Mouse (Mus musculus) brain, adult 2 months (tissue): ENCODE measurements around the gene Hand2.

ENCODE experiments used
- DNase-seq: peaks from one replicate; pipeline ENCODE4 v3.0.0; 2011; ENCODE audit warnings: low read depth, low spot score

The Hand2 gene

DNA sequence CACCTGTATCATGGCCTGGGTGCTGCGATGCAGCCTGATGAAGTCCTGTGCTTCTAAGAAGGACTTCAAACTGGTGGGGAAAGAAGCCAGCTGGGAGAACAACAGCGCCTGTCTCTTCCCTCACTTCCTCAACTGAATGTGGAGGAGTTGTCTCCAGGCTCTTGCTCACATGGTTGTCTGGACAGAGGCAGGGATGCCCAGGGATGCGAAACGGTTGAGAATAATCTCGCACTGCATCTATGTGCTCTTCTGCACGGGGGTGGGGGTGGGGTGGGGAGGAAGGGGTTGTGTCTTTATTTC, 20.7 kb downstream of the Hand2 start:
- no peak for DNase-seq

GRCm38 (mm10) chr8:57342386-57343090, 21.8 kb downstream of the Hand2 start:
- DNase-seq, result no peak

- no peak for DNase-seq
Measured at GRCm38 (mm10) chr8:57343731-57344315, 23.0 kb downstream of the Hand2 start.

DNA sequence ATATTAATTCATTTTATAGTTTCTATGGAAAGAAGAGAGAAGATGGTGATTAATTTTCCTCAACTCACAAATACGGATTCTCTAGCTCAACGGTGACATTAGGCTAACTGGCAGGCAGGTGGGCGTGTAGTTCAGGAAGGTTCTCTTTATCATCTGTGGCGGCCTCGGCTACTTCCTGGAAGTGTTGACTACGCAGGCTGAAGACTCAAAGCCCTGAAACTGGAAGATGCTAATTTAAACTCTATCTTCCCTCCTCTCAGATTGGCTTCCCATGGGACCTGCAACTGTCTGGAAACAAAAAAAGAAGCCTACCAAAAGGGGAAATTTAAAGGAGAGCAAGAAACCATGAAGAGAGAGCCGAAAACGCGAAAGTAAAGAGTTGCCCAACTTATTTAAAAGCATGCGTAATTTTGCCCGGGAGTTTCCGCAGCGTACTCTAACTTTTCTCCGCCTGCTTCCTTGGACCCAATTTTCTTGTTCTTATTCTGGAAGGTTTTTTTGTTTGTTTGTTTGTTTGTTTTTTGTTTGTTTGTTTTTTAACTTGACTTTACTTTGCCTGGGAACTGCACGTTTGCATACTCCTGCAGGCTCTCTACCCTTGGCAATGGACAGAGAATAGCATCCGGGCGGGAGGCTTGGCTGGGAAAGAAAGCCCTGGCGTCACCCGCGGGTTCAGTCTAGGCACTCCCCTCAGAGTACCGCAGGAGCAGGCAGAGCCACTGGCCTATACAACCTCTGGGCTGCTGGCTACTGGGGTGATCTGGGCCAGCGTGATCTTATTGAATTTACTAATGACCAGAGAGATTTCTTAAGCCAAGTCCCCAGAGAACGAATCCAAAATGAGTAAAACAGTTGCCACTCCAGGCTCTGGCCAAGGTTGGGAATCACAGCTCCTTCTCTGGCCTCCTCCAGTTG, 24.4 kb downstream of the Hand2 start:
- DNase-seq, result no peak

DNA sequence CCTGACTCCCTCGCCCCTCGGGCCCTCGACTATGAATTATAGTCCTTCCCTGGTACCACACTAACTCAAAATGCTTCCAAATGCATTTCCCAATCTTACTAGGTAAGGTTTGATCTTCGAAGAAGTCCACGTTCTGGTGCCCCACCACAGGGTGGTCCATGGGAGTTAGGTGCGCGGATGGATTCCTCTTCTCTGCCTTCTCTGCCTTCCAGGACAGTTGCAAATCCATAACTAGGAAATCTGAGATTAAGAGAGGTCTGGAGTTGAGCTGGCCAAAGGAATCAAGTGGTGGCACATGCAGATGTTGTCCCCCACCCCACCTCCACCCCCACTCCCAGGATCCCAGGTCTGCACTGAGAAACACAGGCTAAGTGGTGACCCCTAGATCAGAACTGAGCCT, 25.6 kb downstream of the Hand2 start:
- no peak for DNase-seq

GRCm38 (mm10) chr8:57347141-57347540, 26.4 kb downstream of the Hand2 start:
- no peak for DNase-seq

DNA sequence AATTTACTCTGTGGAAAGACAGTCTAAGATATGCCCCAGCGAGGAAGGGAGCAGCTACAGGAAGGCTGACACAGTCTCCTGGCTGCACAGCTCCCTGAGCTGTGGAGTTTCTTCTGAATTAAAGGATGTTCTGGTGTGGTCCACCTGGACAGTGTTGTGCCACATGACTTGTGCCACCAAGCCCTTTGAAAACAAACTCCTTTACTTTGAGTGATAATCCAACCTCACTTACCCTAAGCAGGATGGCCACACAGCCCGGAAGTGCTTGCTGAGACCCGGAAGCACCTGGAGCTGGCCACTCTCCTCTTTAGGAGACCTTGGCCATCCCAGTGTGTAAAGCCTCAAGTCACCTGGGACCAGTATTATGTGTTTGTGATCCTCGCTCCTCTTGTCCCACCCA, 27.5 kb downstream of the Hand2 start:
- DNase-seq, result no peak

DNA sequence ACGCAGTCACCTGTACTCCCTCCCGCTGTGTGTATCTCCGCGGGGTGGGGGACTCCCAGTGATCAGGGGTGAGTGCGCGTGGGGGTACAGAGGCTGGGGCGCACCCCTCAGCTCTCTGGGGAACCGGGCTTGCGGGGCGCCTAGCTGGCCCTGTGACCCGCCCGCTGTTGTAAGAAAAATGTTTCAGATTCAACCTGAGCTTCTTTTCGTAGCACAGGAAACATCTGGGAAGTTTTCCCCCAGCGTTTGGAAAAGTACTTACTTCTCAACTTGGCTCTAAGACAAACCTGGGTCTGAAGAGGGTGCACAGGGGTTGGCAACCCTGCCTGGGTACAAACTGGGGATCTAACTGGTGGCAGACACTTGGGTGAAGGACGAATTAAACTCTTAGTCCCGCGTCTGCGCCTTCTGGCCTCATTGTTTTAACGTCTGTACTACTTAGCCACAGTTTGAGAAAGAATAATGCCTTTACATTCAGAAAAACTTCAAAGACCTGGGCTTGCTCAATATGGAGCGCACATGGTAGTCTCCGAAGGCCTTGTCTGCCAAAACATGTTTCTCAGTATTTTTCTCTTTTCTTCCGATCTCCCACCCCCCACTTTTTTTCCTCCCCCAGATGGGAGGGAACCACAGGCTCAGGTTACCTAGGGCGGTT, 28.2 kb downstream of the Hand2 start:
- no peak for DNase-seq

GRCm38 (mm10) chr8:57351861-57352260, 31.1 kb downstream of the Hand2 start:
- no peak for DNase-seq

DNA sequence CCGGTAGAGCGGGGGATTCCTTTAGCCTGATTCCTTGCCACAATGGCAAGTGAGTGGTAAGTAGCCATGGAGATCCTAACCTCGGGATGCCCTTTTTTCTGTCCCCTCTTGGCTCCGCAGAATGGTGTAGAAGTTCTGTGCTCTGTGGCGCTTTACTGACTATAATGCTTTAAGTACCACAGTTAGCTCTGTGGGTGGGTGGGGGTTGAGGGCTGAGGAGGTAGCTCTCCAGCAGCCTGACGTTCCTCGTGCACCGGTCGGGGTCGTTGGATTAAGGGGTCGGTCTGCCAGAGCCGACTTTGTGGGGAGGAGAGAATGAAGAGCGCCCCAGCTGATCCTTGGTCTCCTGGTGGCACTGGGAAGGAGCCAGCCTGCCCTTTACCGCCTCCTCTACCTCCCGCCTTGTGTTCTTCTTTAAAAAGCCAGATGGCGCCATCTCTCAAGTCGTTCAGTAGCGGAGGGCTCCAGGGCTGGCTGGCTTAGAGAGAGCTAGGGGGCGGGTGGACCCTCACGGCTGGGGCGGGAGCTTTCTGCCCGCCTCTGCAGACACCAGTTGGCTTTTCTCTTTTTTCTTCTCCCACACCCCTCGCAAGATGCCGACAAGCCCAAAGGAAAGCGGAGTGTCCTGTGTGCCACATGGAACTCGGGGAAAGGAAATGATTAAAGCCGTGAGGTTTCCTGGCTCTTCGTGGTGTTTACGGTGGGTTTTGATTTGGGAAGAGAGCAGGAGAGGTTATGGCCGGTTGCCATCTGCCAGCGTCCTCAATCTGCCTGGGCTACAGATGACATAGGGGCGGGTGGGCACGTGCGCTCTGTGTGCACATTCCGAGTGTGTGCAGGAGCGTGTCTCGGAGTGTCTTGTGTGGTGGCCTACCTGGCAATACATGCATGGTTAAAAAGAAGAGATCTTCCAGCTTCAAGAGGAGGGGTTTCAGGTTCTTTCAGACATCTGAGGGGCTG, 32.8 kb downstream of the Hand2 start:
- DNase-seq, result peak; percentile 31

DNA sequence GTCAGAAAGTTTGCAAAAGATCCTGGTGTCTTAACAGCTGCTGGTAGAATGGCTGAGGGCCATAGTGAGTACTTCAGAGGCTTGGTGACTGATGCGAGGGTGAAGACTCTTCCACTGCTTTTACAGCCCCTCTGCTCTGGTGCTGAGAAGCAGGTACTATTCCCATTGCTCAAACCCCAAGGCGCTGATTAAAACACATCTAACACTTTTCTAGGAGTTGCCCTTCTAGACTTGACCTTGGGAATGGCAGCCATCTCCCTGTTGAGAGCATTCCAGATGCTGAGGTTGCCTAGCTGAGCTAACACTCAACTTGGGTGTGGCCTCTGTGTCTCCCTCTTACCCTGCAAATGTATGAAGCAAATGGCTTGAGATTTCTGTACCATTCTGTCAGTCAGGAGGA, 34.1 kb downstream of the Hand2 start:
- DNase-seq, result no peak

DNA sequence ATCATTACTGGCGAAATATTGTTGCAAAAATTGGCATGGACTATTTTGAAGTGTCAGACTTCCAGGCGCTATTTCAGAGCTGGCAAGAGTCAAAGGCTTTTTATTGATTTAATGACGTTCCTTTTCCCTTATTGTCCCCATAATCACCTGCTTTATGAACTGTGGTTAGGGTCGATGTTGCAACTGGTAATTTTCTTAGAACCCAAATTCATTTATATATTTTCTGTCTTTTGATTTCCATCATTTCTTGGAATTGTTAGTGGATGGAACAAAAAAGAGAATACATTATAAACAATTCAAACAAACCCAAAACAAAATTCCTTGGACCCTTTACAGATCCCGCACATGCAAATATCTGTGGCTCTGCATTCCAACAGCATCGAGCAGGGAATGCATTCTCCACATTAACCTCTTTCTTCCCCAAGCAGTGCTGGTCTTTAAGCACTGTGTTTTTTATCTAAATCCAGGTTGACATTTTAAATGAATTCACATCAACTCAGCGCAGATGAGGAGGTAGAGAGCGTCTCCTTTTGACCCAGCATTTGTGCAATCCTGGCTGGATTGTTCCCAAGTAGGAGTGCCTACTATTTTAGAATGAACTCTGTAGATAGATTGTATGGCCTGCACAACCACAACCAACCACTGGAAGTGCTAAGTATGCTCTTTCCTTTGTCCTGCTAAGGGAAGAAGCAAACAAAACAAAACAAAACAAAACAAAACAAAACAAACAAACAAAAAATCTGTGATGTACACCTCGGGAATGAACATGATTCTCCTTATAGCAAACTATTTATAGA, 35.9 kb downstream of the Hand2 start:
- DNase-seq, result no peak

- DNase-seq, result no peak
Measured at GRCm38 (mm10) chr8:57360493-57360892, 39.7 kb downstream of the Hand2 start.

GRCm38 (mm10) chr8:57361003-57361805, 40.4 kb downstream of the Hand2 start:
- no peak for DNase-seq

GRCm38 (mm10) chr8:57362881-57363280, 42.1 kb downstream of the Hand2 start:
- peak; percentile 18 for DNase-seq

- no peak for DNase-seq
Measured at GRCm38 (mm10) chr8:57374044-57374443, 53.3 kb downstream of the Hand2 start.
